Mouse (Mus musculus): Measurements from ENCODE around the gene Evx1.

The Evx1 gene

DNA sequence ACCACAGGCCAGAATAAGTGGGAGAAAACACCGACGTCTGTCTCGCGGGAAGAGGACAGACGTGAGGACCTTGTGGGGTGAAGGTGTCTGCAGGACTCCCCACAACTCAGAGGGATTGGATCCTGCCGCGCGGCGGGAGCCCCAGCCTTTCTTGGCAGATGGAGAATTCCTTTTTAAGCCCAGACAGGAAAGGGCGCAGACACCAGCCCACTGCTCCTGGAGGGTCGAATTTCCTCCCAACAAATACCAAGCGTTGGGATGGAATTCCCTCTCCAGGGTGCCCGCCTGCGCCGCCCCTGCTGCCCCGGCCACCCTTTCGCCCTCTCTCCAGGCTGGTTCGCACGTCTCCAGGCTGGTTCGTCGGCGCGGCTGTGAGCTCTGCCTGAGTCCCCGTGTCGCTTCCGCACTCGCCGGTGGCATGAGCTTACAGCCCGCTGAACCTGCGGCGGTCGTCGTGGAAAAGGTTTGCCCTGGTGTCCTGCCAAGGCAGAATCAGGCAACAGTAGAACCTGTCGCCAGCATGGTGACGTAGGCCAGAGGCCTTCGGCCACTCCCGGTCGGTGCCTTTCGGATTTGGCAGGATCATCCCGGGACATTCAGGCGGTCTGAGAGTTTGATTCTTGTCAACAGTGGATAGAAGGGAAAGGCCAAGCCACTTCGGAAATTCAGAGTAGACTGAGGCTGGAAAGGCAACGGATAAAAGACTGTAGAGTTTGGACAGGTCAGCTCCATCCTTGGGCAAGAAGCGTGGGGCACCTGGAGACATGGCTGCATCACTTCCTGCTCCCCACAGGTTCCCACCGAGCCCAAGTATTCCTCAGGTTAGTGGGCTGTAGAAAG lies 22.1 kb upstream of the Evx1 start:
- no peak for DNase-seq (ENCODE audit: low spot score in 2 of 2)

DNA sequence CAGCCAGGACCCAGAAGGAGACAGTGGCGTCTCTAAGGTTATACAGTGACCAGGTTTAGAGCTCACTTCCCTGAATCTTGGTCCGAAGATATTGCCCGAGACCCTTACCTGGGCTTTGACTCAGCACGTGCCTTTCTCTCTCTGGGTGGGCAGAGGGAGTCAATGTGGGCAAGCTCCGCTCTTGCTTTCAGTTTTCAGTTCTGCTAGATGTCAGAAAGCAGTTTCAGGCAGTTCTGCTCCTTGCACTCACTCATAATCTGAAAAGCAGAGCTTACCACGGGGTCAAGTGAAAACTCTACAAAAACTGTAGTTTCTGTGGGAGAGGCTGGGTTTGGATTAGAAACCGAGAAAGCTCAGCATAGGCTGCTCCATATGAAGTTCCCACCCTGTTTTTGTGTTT lies 21.0 kb upstream of the Evx1 start:
- DNase-seq (ENCODE audit: low spot score in 2 of 2), result no peak

DNA sequence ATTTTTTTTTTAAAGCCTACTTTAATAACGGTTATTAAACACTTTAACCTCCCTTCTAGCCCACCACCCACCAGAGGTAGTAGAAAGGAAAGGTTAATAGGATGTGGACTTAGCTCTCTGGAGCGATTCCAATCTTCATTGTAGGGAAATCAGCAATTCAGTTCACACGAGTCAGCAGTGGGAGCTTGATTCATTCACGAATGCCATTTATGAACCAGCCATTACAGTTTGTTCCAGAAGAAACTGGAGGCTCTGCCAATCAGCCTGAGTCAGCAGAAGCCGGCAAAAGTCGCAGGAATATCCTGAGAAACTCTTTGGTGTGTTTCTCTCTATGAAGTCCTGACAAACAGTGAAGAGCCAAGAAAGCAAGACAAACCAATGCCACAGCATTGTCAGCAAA lies 18.7 kb upstream of the Evx1 start:
- no peak for DNase-seq (ENCODE audit: low spot score in 2 of 2)

DNA sequence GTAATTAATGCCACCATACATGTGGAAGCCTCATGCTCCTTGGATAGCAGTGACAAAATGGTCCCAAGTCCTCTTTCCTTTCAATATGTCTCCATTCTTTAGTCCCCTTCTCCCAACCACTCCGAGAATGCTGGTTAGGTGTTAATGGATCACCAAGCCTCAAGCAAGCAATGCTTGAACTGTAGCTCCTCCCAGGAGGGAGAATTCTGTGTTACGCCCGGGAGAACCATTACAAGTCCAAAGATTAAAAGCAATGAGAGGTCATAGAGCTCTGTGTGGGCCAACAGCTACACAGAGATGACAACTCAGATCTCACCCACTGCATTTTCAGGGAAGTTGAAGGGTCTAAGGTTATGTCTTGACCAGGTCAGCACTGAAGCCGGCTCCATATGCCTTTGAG lies 14.8 kb upstream of the Evx1 start:
- DNase-seq (ENCODE audit: low spot score in 2 of 2), result no peak

DNA sequence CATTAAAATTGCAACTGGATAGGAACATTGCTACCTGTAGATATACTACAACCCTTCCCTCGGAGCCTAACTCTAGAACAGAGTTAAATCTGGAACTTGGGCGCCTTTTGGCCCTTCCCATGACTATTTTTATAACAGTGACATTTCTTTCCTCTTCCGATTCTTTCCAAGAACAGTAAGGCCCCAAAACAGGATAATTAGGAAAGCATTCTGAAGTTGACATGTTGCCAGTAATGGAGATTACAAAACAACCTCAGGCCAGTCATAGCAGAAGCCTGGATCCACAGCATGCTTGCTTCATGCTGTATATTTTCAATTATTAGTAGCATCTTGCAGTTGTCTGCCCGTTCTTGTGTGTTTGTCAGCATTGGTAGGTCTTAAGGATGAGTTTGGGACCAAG lies 12.5 kb upstream of the Evx1 start:
- DNase-seq (ENCODE audit: low spot score in 2 of 2), result no peak

DNA sequence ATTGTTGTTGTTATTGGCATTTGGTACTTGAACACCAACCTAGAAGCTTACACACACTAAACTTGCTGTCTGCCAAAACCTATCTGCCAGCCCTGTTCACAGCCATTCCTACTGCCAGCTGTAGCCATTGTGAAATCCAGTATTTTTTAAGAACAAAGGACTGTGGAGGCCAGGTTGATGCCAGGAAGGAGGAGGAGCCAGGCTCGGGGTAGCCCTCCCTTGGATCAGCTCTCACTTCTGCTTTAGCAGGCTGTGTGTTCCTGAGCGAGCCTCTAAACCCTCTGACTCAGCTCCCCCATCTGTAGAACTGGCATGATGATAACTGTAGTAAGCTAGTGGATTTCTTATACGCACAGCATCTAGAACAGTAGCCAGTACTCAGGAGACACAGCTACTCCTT lies 9.9 kb upstream of the Evx1 start:
- no peak for DNase-seq (ENCODE audit: low spot score in 2 of 2)

DNA sequence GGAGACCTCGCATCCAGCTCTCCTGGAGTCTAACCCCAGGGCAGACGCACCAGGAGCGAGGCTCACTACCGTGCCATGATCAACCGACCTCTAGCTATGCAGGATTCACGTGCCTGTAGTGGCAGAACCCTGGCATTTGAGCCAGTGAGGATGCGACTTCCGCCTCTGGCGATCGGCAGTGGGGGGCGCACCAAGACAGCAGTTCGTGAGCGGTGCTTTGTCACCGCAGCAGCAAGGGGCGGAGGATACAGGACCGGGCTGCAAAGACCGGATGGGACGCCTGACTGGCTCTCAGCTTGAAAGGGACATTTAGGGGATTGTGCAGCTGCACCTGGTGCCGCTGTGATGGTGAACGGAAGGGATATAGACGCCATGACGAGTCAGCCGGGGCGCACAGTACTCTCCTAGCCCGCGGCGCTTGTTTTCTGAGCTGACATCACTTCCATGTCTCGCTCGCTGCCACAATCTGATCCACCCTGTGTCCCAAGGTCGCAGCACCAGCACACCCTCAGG lies 7.4 kb upstream of the Evx1 start:
- DNase-seq (ENCODE audit: low spot score in 2 of 2), result peak in 1 of 2 experiments; percentile 56

DNA sequence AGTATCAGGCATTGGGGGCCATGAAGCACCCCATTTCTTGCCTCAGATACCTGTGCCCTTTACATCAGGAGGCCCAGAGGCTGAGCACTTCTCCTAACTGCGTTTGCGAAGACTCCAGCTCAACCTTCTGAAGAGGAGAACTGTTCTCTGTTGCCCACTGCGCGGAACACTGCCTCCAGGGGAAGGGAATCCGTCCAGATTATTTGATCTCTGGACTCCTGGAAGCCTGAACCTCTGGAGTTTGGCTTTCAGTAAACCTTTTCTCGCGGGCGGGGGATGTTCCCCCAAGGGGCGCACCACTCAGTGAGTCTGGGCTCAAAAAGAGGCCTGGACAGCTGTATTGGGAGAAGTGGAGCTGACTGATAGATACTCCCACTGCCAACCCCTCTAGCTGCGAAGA lies 3.5 kb upstream of the Evx1 start:
- no peak for DNase-seq (ENCODE audit: low spot score in 2 of 2)

DNA sequence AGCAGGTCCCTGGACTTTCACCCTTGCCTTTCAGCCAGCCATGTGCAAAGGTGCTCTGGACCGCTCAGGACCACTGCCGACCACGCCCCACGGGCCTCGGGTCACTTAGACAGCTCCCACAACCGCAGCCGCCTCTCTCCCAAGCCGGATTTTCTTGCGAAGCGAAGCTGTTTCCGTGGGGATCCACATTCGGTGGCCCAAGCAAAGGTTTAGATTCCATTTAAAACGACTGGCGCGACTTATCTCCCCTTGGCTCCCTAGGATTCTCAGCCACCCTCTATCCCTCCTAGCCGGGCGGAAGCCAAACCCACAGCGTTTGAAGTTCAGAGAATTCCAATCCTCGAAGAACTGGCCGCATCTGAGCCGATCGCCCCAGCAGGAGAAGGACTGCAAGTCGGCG lies 2.9 kb upstream of the Evx1 start:
- no peak for DNase-seq (ENCODE audit: low spot score in 2 of 2)

DNA sequence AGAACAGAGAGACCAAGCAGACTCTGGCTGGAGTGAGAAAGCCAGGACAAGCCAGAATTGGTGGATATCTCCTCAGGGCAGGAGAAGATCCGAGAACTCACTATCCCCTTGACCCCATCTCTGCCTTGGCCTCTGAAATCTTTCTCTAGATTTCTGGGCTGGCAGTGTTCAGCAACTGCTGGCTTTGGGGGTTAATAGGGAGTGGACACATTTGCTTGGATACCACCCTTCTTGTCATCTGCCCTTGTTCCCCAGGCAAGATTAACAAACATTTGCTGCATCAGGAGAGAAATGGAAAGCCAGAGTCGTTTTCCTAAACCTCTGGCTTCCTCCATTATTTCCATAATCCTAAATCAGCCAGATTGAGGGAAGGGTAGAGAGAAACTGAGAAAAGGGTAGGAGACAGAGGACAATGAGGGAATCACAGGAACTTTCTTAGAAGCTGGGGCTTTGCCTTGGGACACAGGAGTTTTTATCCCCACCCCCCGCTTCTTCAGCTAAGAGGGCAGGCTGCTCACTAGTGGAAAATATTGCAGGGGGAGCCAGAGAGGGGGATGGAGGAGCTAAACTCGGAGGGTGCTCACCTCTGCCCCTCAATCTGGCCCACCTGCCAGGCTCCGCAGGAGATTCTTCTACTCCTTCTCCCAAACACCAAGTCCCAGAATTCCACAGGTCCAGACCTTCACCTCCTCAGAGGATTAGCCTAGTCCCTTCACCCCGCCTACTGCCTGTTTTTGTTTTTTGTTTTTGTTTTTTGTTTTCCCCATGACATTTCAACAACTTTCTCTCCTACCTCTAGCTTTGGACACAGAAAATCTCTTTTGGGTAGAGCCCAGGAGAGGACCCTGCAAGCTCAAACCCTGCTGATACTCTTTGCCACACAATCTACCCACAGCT lies 1.4 kb upstream of the Evx1 start:
- no peak for DNase-seq (ENCODE audit: low spot score in 2 of 2)

DNA sequence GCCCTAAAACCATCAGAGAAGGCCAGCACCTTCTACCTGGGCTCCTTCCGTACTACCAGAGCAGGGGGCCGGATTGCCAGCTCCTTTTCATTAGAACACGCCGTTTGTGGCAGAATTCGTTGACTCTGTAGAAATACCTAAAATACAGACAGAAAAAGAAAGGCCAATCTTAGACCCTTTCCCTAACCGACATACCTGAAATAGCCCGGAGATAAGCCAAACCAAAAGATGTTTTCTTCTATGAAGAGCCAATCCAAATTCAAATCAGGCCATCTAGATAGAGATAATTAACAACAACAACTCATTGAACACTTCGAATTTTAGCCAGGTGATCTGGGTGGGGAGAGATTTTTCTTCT lies 761 bp upstream of the Evx1 start:
- DNase-seq (ENCODE audit: low spot score in 2 of 2), result no peak

DNA sequence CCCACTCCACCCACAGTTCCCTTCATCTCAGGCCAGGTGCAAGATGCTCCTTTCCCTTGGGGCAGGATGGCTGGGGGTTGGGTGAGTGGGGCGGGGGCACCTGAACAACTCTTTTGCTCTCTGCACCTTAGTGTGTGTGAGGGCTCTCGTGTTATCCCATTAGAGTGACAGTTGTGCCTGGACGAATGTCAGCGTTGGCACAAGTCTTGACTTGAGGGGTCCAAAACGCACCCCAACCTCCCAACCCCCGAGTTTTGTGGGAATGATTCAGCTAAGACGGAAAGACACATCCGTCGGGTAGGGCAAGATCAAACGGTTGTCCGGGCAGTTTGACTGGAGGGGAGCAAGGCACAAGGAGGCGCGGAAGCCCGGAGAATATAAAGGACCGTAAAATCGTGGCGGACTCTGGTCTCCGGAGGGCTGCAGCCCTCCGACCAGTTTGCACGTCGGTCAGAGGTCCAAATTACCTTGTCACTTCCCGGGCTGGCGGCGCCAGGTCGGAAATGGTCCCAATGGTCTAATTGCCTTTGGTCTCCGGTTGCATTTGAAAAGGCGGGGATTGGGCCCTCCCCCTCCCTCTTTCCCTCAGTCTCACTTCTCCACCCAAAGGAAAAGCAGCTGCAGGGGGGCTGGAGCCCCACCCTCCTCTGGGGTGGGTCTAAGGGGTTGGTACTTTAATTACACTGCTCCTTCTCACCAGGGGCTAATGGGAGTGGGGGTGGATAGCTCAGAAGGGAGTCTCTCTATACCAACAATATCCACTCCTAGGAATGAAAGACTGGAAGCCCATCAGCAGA lies 1.2 kb downstream of the Evx1 start:
- DNase-seq (ENCODE audit: low spot score in 2 of 2), result no peak

DNA sequence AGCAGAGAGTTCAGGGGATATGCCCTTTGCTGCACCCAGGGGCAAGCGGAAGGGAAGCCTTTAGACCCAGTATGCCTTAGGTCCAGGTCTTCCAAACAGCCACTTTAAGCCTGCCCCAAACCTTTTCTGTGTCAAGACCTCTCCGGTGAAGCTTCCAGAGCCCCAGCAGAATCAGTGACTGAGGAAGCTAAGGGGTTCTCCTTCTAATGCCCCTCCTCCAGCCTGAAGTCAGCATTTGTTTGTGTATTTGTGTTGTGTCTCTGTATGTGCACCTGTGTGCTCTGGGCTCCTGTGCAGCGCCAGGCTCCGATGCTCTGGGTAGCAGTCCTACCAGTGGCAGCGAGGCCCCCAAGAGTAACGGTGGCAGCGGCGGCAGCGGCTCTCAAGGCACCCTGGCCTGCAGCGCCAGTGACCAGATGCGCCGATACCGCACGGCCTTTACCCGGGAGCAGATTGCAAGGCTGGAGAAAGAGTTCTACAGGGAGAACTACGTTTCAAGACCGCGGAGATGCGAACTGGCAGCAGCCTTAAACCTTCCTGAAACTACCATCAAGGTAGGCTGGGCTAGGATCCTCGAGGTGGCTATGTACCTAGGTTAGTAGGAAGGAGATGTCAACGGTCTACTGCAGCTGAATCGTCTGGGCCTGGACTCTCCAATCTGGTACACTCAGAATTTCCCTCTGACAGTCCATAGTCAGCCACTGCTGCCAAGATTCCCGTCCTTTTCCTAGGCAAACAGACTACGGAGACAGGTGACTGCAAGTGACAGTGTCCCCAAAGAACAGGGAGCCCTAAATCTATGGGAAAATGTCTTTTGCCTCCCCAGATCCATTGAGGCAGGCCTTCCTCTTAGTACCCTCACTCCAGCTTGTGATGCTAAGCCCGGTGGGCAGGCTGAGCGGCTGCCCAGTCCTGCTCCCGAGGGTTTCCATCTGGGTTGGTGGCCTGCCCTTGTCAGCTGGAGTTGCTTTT lies 2.4 kb downstream of the Evx1 start:
- no peak for DNase-seq (ENCODE audit: low spot score in 2 of 2)

DNA sequence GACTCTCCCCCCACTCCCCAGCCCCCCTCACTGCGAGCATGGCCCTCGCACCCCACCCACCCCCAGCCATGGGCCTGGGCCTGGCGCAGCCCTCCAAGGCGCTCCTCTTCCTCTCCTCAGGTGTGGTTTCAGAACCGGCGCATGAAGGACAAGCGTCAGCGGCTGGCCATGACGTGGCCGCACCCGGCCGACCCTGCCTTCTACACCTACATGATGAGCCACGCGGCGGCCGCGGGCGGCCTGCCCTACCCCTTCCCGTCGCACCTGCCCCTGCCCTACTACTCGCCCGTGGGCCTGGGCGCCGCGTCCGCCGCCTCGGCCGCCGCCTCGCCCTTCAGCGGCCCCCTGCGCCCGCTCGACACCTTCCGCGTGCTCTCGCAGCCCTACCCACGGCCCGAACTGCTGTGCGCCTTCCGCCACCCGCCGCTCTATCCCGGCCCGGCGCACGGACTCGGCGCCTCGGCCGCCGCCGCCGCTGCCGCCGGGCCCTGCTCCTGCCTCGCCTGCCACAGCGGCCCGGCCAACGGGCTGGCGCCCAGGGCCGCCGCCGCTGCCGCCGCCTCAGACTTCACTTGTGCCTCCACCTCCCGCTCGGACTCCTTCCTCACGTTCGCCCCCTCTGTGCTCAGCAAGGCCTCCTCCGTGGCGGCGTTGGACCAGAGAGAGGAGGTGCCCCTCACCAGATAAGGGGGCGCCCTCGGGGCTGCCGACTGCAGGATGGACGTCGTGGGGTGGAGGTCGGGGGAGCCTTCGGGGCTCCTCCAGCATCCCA lies 3.3 kb downstream of the Evx1 start:
- no peak for DNase-seq (ENCODE audit: low spot score in 2 of 2)

DNA sequence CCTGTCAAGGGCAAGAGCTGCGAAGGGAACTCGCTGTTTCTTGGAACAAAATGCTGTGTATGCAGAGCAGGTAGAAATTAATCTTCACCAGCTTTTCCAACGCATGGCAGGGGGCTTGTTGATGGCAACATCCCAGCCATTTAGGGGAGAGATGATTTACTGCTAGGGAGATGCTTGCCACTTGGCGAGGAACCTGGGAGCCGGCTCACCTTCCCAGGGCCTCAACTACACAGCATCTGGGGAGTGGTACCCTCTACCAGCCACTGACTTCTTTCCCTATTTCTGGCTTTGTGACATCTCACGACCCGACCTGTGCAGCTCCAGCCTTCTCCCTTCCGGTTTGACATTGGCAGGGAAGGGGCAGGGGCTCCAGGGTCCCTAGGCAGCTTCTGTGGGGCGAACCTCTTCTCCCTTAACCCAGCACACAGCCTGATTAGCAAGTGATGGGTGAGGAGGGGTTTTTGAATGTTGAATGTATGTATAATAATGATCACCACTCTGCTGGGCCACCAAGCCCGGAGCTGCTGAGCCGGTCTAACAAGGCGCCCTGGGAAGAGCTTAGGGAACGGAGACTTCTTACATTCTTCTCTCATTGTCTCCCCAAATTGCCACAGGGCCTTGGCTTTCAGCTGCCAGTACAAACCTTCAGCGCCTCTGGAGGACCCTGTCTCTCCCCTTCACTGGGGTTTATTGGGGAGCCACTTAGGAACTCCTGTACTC lies 4.3 kb downstream of the Evx1 start:
- no peak for DNase-seq (ENCODE audit: low spot score in 2 of 2)

DNA sequence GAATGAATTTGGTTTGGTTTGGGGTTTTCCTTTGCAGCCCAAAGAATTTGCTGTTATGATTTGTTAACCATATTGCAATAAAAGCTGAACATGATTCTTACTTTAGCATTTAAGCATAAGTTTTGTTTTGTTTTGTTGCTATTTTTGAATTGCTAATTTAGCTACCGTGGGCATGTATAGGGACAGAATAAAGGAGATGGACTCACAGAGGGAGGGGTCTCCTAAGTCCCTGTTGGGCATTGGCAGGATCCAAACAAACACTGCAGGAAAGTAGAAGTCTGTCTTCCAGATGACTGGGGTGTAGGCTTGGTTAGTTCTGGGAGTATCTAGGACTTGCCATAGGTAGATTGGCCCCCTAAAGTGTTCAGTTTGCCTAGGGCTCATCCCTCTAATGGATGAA lies 5.0 kb downstream of the Evx1 start:
- no peak for DNase-seq (ENCODE audit: low spot score in 2 of 2)

DNA sequence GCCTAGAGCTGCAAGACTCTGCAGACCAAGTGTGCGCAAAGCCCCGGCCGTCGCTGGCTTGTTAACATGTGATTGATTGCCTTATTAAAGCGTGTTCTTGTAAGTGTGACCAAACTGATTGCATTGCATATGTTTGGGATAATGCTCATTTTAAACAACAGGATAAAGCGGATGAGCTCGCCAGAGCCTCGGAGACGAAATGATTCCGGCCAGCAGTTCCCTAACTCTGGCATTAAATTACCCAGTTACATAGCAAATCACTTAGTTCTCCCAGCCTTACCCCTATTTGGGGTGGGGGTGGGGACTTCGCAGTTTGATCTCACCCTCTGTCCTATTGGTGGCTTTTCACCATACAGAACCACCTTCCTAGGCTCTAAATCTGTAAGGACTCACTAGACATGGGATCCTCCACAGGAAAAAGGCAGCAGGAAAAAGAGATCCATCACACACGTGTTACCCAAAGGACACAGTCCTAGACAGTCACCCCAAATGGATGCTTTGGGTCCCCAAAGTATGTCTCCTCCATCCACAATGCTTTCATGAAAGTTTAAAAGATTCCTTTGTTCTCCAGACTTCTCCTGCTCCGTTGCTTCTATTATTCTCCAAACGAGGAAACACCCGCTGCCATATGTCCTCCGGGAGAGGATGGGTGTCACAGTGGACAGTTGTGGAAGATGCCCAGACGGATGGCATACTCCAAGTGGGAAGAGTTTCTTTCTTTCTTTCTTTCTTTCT lies 6.8 kb downstream of the Evx1 start:
- DNase-seq (ENCODE audit: low spot score in 2 of 2), result no peak

DNA sequence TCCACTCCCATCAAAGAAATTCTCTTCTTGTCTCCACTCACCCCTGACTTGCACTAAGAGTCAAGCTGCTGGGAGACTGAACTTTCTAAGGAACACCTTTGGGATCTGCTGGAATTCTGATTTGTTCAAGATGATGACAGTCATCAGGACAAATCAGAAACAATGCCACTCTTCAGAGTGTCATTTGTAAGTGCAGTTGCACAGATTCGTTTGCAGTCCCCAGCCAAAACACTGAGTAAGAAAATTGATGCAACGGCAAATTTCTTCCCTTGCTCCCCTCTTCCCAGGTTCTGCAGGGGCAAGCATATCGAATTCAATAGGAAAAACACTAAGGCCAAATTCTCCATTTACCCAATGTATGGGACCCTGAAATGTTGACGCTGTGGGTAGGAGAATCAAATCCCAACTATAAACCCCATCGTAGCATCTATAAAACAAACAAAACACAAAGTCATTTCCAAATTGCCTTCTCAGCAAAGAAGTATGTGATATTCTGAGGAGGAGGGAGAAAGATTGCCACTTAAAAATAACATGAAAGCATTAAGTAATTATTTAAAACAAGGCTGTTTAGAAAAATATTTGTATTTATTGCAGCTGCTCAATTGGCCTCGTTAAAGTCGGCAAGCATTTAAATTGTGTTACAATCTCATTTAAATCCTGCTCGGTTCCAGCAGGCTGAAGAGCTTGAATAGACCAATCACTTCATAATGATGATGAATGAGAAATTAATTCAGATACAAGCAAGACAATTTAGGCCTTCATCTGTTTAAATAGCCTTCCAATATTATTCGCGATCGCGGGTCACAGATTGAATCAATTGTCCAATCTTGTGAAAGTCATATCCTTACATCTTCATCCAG lies 7.9 kb downstream of the Evx1 start:
- no peak for DNase-seq (ENCODE audit: low spot score in 2 of 2)
